ENCODE assay signal across 29 mouse cellular contexts in the genomic region with DNA sequence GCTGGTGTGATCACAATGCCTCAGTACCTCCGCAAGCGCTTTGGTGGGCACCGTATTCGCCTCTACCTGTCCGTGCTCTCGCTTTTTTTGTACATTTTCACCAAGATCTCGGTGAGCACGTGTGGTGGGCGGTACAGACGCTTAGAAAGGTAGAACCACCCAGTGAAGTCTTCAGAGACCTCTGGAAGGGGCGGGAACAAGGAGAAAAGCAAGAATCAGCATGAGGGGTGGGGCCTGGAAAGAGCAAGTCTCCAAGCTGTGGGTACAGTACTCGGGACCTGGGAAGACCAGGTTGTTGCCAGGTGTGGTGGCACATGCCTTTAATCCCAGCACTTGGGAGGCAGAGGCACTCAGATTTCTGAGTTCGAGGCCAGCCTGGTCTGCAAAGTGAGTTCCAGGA. TPM values are rescaled to one million over a fixed set of nuclear protein-coding genes. Genes with fewer than 3 reads are reported as not detected.
DNase-seq lines count a peak whose midpoint lies in the region; TF ChIP-seq lines count a peak whose summit lies in the region.
"Had no signal": no experiment of that assay in that cellular context is flagged by ENCODE, and none has a peak within 500 bp of the region (broad histone marks: within the 10 kb centered on the region; RNA-seq: fewer than 3 reads in every experiment).

No protein-coding gene starts in this region.

- no peak for TF ChIP-seq CTCF in kidney, adult 2 months (conservative IDR thresholded peaks at IDR 0.05; ENCODE audit: insufficient read depth, insufficient read length, low read depth, low read length)
- TF ChIP-seq CTCF in E14TG2a.4 (conservative IDR thresholded peaks at IDR 0.05; ENCODE audit: low read length) = no peak

- DNase-seq in kidney, adult 2 months = peak; percentile 71
- no peak for DNase-seq in kidney, postnatal 10 days
- peak; percentile 54 for DNase-seq in R1 (ENCODE audit: low read depth, low spot score)
- DNase-seq in kidney, postnatal 25 days = peak; percentile 62 to 76
- no peak for DNase-seq in adrenal gland, postnatal 25 days
- no peak for DNase-seq in heart, postnatal 10 days
- DNase-seq: adrenal gland, adult 8-10 months; adrenal gland, postnatal 36 days; cerebellum, adult 18-20 months; cerebellum, adult 9-10 months; cerebellum, postnatal 14 days; gastrocnemius, postnatal 14 days; heart, adult 18-20 months; heart, postnatal 14 days had no signal

- no peaks in the 10 kb centered on the region for H3K27me3 ChIP-seq in kidney, adult 2 months (replicated peaks; ENCODE audit: control insufficient read depth, insufficient read depth, low read length)
- peaks cover 62% of the 10 kb centered on the region for H3K27me3 ChIP-seq in E14TG2a.4 (ENCODE audit: insufficient read depth, low read length)
- H3K27me3 ChIP-seq: forebrain, embryonic 13.5 days; heart, embryonic 15.5 days; hindbrain, embryonic 12.5 days; hindbrain, embryonic 15.5 days had no signal

- 56% methylated on average over 13 of the region's 13 CpGs for WGBS in kidney, adult 2 months

- H3K4me3 ChIP-seq in kidney, adult 2 months (ENCODE audit: insufficient read depth, low read depth, low read length) = peak overlapping the region; percentile 51
- H3K4me3 ChIP-seq in E14TG2a.4 (replicated peaks; ENCODE audit: low read length) = peak overlapping the region; percentile 41
- H3K4me3 ChIP-seq: forebrain, embryonic 10.5 days; forebrain, embryonic 13.5 days; gastrocnemius, adult 2 months; heart, embryonic 12.5 days; heart, embryonic 15.5 days; hindbrain, embryonic 12.5 days; hindbrain, embryonic 15.5 days had no signal

- intact Hi-C loops in heart, postnatal 10 days (cut with DNase I) = no loop called here

- no peaks in the 10 kb centered on the region for H3K4me1 ChIP-seq in kidney, adult 2 months (ENCODE audit: control insufficient read depth, insufficient read depth, low read length)
- peaks cover 45% of the 10 kb centered on the region for H3K4me1 ChIP-seq in E14TG2a.4 (replicated peaks; ENCODE audit: low read depth, low read length)
- H3K4me1 ChIP-seq: forebrain, embryonic 13.5 days; hindbrain, embryonic 12.5 days; hindbrain, embryonic 15.5 days had no signal

- H3K36me3 ChIP-seq in kidney, adult 2 months (ENCODE audit: control insufficient read depth, insufficient read depth, low read length) = peaks cover 5% of the 10 kb centered on the region
- H3K36me3 ChIP-seq in E14TG2a.4 (ENCODE audit: insufficient read depth, low read length) = peaks cover 7% of the 10 kb centered on the region; the same call in 1 of the 2 replicates

- TF ChIP-seq POLR2A in kidney, adult 2 months (IDR thresholded peaks at IDR 0.05; ENCODE audit: low read depth, low read length) = no peak

- H3K27ac ChIP-seq in kidney, adult 2 months (ENCODE audit: insufficient read depth, low read depth, low read length) = no peak overlapping the region
- H3K27ac ChIP-seq: forebrain, embryonic 10.5 days; forebrain, embryonic 13.5 days; heart, embryonic 15.5 days; hindbrain, embryonic 12.5 days; hindbrain, embryonic 15.5 days had no signal

- H3K9me3 ChIP-seq in E14TG2a.4 (ENCODE audit: low read length) = no peaks in the 10 kb centered on the region
- H3K9me3 ChIP-seq: forebrain, embryonic 10.5 days; forebrain, embryonic 13.5 days; G1E; heart, embryonic 12.5 days; heart, embryonic 15.5 days; hindbrain, embryonic 12.5 days; hindbrain, embryonic 15.5 days had no signal

RNA-seq across cellular contexts. Expression of a gene that starts 1.9 kb away (rescaled TPM):
- 1,002 and 1,068 TPM in 2 replicates for polyA plus RNA-seq in kidney, adult 2 months (2012; rRNA removed)
- total RNA-seq in adrenal gland, postnatal 25 days (2021) = not detected in 2 replicates
- total RNA-seq in heart, postnatal 10 days (2021) = not detected
- total RNA-seq: adrenal gland, adult 8-10 months; adrenal gland, postnatal 36 days; gastrocnemius, adult 2 months; gastrocnemius, postnatal 14 days; heart, adult 18-20 months; heart, postnatal 14 days; hematopoietic stem cell, adult 5-6 weeks had no signal
- polyA plus RNA-seq: activated CD4-positive, CD25-positive, alpha-beta regulatory T cell, adult 4 months; C2C12; embryonic facial prominence, embryonic 14.5 days; forebrain, embryonic 10.5 days; forebrain, embryonic 13.5 days; forebrain, embryonic 16.5 days; heart, embryonic 15.5 days; hindbrain, embryonic 12.5 days; hindbrain, embryonic 15.5 days; intestine, embryonic 14.5 days had no signal

RNA-seq across cellular contexts. Expression of a gene that starts 20.8 kb away (rescaled TPM):
- polyA plus RNA-seq in kidney, adult 2 months (2012; rRNA removed) = 15.1 and 16.1 TPM in 2 replicates
- 20.2 and 23.0 TPM in 2 replicates for total RNA-seq in adrenal gland, postnatal 25 days (2021)
- total RNA-seq in heart, postnatal 10 days (2021) = 10 to 100 TPM; 52.1 to 57.0 TPM

RNA-seq across cellular contexts. Expression of a gene that starts 29.6 kb away (rescaled TPM):
- polyA plus RNA-seq in kidney, adult 2 months (2012; rRNA removed) = 3.1 and 3.2 TPM in 2 replicates
- total RNA-seq in adrenal gland, postnatal 25 days (2021) = 9.1 and 10.3 TPM in 2 replicates
- 1 to 10 TPM; 4.5 to 5.4 TPM for total RNA-seq in heart, postnatal 10 days (2021)

RNA-seq across cellular contexts. Expression of a gene that starts 30.2 kb away (rescaled TPM):
- polyA plus RNA-seq in kidney, adult 2 months (2012; rRNA removed) = 27.9 and 35.1 TPM in 2 replicates
- 19.3 and 20.5 TPM in 2 replicates for total RNA-seq in adrenal gland, postnatal 25 days (2021)
- 10 to 100 TPM; 11.7 to 13.3 TPM for total RNA-seq in heart, postnatal 10 days (2021)

RNA-seq across cellular contexts. Expression of a gene that starts 30.6 kb away (rescaled TPM):
- polyA plus RNA-seq in kidney, adult 2 months (2012; rRNA removed) = 29.4 and 37.8 TPM in 2 replicates
- 29.0 and 33.5 TPM in 2 replicates for total RNA-seq in adrenal gland, postnatal 25 days (2021)
- total RNA-seq in heart, postnatal 10 days (2021) = 10 to 100 TPM; 10.3 to 10.8 TPM

Comparison
In these comparisons a context has a peak if more than half of its experiments do, and no peak if none do; other contexts are left out.
1. DNase-seq: peak in kidney, adult 2 months (single experiment), R1 (single experiment) and kidney, postnatal 25 days (2 of 2); none in kidney, postnatal 10 days (single experiment), adrenal gland, postnatal 25 days (single experiment) and heart, postnatal 10 days (0 of 2).